Mouse (Mus musculus): ENCODE results near the gene Sart1.
"Not testable (repeated sequence)": the region's sequence is repeated elsewhere in the genome, so short reads cannot be mapped to it uniquely, and the experiment has no call there.

Sart1 gene

DNA sequence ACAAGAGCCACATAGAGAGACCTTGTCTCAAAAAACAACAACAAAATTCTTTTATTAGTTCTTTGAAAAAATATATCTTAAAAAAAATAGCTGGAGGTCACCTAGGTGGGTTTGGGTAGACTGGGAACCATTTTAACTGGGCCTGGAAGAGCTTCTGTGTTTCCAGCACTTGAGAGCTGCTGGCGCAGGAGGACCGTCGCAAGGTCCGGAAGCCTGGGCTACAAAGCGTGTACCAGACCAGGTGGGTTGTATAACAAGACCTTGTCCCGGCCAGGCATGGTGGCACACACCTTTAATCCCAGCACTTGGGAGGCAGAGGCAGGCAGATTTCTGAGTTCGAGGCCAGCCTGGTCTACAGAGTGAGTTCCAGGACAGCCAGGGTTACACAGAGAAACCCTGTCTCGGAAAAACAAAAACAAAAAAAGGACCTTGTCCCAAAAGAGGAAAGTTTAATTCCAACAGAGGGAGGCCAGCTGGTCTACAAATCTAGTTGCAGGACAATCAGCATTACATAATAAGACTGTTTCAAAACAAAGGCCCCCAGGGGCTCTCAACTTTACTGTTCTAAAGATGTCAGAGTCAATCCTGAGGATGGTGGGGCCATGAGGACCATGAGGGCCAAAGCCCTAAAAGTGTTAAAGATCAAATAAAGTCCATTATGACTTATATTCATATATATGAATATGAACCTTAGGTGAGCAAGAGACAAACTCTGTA, 30.4 kb upstream of the Sart1 start:
- no peak for DNase-seq (ENCODE audit: low read depth in 1 of 2, low spot score in 2 of 2)

DNA sequence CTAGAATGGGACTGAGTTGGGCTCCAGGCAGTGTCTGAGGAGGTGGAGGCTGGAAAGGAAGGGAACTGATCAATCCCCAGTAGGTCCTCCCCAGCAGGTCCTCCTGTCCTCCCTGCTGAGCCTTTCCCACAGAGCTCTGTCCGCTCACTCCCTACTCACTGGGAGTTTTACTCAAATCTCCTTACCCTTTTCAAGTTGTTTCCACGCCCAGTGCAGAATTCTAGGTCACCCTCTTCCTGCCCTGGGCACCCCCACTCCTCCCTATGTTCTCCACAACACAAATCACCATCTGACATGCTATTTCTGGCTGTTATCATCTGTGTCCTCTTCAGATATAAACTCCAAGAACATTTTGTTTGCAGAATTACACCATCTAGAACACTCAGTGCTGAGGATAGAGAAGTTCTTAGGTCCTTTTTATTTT, 26.0 kb upstream of the Sart1 start:
- DNase-seq (ENCODE audit: low read depth in 1 of 2, low spot score in 2 of 2), result no peak

DNA sequence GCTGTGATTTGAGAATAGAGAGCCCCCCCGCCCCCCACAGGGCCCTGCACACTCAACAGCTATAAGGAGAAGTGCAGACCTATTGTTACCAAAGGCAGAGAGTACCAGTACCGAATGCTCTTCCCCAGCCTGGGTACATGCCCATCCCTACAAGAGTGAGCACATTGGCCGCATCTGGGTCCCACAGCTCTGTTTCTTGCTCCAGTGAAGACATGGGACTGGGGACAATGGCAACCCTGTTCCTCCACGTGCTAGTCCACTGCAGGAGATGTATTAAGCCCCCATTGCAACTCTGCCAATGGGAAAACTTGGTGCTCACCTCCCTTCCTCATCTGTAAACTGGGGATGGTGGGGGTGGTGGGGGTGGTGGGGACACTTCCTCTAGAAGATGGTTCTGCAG, 25.3 kb upstream of the Sart1 start:
- DNase-seq (ENCODE audit: low read depth in 1 of 2, low spot score in 2 of 2), result no peak

DNA sequence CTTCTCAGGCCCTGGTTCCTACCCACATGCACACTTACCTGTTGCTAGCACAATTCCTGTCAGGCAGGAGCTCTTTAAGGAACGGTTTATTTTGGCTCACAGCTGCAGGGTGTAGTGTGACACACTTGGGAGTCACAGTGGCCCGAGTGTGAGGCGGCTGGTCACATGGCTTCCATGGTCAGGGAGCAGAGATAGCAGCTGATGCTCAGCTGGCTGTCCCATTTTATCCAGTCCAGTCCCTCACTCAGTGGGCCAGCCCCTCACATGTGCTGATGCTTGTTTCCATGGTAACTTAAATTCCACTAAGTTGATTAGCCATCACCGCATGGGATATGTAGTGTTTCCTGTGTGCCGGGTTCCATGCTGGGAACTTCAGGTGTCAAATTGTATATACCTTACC, 23.5 kb upstream of the Sart1 start:
- DNase-seq (ENCODE audit: low read depth in 1 of 2, low spot score in 2 of 2), result no peak

DNA sequence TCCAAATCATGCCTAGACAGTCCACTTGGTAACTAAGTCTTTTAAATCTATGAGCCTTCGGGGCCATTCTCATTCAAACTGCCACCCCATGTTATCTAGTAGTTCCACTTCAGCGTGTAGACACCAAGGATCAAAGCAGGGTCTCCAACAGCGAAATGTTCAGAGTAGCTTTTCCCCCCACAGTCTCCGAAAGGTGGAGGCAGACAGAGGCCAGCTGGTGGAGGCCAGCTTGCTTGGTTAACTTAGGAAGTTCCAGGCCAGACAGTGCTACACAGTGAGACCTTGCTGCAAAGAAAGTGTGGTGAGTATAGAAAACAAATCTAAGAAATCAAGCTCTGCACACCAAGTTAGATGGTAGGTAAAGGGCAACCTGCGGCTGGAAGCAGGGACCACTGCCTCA, 22.1 kb upstream of the Sart1 start:
- DNase-seq (ENCODE audit: low read depth in 1 of 2, low spot score in 2 of 2), result no peak

DNA sequence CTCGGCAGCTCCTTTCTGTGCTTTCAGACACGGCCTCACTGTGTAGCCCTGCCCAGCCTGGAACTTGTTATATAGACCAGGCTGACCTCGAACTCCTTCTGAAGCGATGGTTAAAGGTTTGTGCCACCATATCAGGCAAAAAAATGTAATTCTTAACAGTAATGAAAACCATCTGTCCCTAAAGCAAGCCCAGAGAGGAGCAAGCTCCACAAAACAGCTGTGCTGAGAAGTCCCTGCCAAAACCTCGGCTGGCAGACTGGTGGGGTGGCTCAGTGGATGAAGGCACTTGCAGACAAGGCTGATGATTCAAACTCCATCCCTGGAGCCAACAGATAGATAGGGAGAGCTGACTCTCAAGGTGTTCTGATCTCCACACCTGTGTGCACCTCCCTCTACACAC, 20.6 kb upstream of the Sart1 start:
- DNase-seq (ENCODE audit: low read depth in 1 of 2, low spot score in 2 of 2), result no peak

DNA sequence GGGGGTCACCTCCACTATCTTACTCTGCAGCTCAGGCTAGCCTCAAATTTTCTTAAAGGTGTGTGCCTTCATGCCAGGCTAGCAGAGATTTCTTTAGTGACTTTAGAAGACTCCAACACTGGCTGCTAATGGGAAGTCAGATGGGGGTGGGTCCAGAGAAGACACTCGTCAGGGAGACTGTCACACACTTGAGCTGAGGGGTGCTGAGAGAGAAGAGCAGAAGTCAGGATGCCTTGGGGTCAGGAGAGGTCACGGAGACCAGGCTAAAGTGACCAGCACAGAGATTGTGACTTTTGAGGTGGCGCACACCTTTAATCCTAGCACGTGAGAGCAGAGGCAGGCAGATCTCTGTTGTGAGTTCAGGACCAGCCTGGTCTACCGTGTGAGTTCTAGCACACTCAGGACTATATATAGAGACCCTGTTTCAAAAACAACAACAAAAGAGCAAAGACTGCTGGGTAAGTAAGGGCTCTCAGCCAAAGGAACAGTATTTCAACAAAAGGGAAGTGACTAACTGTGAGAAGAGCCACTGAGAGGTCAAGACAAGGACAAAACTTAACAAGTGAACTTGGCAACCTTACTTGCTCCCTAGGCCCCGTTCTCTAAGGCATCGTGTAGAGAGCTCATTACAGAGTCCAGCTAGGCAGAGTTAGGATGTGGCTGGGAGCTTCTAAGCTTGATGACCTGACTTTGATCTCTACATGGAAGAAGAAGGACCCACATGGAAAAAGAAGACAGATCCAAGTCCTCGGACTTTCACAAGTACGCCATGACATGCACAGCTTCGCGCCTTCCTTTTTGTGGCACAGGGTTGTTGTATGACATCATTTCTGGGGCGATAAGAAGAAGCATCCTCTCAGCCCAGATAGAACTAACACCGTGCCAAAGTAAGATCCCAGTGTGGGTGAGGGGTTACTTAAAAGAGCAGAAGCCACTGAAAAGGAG, 19.8 kb upstream of the Sart1 start:
- peak in 1 of 2 experiments; percentile 56 for DNase-seq (ENCODE audit: low read depth in 1 of 2, low spot score in 2 of 2)

DNA sequence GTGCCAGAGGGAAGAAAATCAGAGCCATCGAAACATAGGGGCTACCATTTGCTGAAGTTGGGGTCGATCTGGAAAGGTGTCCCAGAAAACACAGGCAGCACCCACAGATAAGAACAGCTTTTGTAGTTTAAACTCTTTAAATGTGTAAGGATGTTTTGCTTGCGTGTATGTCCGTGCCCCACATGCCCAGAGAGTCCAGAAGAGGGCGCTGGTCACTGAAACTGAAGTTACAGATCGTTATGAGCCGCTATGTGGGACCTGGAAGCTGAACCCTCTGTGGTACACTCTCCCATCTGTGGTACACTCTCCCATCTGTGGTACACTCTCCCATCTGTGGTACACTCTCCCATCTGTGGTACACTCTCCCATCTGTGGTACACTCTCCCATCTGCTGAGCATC, 18.6 kb upstream of the Sart1 start:
- DNase-seq (ENCODE audit: low read depth in 1 of 2, low spot score in 2 of 2), result peak in 1 of 2 experiments; percentile 67

DNA sequence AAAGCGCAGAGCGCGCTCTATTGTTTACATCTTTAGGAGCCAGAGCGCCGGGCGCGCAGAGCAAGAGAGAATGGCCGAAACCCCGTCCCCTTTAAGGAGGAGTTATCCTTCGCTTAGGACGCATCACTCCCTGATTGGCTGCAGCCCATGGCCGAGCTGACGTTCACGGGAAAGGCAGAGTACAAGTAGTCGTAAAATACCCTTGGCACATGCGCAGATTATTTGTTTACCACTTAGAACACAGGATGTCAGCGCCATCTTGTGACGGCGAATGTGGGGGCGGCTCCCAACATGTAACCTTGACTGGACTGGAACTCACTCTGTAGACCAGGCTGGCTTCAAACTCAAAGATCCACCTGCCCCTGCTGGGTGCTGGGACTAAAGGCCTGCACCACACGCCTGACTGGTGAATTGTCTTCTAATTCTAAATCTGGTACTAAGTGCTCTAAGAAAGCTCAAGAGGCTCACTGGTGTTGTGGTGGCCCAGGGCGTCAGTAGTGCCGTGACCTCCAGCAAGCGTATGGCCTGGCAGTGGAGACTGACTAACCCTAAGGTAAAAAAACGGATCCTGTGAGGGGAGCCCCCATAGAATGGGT, 18.1 kb upstream of the Sart1 start:
- DNase-seq (ENCODE audit: low read depth in 1 of 2, low spot score in 2 of 2), result peak in 1 of 2 experiments; percentile 49

DNA sequence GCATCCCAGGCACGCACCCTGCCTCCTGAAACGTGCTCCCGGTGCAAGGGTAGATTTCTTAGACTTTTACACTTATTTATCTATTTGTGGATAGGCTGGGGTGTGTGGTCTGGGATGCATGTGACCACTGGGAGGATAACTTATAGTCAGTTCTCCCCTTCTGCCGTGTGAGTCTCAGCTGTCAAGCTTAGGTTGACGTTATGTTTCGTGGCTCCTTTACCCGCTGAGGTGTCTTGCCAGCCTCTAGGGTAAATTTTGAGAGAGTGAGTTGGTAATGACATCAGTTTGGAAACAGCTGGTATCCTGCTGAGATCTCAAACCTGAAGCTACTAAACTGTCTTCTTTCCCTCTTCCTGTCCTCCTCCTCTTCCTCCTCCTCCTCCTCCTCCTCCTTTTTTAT, 17.4 kb upstream of the Sart1 start:
- DNase-seq (ENCODE audit: low read depth in 1 of 2, low spot score in 2 of 2), result no peak

DNA sequence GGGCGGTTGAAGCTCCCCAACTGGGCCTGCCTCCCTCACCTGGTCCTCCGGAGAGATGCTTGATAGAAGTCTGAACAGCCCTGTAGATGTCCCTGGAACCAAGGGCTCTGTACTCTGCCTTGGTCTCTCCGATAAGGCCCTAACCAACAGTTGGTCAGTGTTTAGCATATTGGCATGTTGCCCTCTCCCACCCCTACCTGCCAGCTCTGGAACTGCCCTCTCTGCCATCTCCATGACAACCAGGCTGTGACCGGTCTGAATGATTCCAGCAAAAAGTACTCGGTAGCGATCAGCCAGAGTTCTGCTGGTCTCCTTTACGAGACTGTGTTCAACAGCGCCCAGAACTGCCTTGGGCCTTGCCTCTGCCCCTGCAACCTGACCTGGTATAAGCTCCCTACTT, 13.8 kb upstream of the Sart1 start, which contains the start of gene Tsga10ip:
TSS of gene Tsga10ip (minus strand) at position 234 of the 400 bp plus-strand sequence.
- no peak for DNase-seq (ENCODE audit: low read depth in 1 of 2, low spot score in 2 of 2)

DNA sequence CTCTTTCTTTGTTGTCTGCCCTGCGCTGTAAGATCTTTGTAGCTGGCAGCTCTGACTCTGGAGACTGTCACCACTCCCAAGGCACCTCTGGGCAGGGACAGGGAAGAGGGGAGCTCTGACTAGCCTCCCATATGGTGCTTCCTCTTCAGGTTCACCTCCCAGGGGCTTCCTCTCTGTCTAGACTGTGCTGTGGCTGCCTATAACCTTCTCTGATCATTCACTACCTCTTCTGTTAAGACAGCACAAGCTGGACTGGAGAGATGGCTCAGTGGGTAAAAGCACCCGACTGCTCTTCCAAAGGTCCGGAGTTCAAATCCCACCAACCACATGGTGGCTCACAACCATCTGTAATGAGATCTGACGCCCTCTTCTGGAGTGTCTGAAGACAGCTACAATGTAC, 12.6 kb upstream of the Sart1 start:
- DNase-seq (ENCODE audit: low read depth in 1 of 2, low spot score in 2 of 2), result not testable (repeated sequence)

DNA sequence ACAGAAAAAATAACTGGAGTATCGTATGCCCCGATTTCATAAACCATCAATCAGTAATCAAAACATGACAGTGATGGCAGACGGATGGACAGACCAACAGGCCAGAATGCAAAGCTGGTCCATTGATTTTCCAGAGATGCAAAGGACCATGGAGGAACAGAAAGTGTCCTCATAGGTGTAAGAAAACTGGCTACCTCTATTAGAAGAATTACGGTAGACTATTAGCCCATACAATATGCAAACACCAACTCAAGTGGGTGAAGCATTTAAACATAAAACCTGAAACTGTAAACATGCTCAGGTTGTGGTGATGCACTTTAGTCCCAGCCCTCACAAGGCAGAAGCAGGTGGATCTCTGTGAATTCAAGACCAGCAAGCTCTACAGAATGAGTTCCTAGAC, 6.9 kb upstream of the Sart1 start:
- no peak for DNase-seq (ENCODE audit: low read depth in 1 of 2, low spot score in 2 of 2)

DNA sequence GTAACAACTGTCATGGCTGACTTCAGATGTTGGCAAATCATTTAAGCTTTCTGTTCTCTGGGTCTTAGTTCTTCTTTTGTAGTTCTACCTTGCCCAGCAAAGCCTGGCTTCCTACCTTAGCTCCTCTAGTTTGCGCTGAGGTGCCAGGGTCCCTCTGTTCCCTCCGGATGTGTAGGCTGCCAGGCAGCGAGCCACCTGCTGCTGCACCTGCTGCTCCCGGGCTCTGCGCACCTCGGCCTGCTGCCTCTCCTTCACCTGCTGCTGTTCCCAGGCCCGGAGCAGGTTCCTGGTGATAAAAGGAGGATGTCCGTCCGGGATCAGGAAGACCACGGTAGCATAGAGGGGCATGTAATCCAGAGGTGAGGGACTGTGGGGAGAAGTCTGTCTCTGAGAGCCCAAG, 5.7 kb upstream of the Sart1 start:
- DNase-seq (ENCODE audit: low read depth in 1 of 2, low spot score in 2 of 2), result no peak

DNA sequence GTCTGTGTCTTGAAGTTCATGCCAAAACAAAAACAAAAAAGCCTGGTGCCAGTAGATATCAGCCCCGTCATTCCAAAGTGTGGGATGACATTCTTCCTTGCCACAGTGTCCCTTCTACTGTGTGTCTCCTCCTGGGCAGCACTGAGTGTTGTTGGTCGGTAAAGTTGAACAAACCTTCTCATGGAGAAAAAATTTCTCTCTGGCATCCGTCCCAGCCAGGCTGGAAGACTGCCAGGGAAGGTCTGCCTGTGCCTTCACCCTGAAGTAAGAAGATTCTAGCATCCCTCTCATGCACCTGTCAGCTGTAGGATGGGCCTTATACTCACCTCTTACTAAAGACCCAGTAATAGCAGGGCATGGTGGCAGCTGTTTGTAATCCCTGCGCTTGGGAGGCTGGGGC, 4.4 kb upstream of the Sart1 start:
- DNase-seq (ENCODE audit: low read depth in 1 of 2, low spot score in 2 of 2), result no peak

DNA sequence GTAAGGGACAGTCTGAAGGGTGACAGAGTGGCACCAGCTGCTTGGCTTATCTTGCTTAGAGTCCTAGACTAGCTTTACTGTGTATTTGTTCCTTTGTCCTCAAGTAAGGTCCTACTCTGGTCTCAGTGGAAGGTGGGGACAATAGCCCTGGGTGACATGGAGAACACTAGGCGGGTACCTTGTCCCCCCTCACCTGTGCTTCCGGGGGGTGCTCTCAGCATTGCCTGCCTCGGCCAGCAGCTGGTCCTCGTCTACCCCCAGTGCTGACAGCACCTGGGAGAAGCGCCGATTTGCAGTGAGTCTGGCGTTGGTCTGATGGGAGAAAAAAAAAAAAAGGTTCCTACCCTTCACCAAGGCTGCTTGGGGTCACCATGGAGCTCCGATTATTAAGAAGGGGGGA, 1.9 kb upstream of the Sart1 start:
- DNase-seq (ENCODE audit: low read depth in 1 of 2, low spot score in 2 of 2), result no peak

DNA sequence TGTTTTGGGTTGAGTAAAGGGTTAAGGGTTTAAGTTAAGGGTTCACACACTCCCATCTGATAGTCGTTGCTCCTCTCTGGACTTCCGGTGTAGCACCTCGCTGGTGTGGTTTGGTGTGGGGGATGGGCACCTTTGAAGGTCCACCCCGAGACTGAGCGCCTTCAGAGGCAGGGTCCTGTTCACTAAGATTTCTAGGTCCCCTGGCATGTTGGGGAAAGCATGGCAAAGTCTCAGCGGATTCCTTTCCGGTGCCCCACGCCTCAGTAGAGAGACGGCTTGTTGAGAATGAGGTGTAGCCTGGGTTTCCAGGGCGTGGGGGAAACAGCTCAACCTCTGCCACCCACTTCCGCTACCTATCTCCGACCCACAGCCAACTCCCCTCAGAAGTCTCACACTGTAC, 1.1 kb upstream of the Sart1 start:
- DNase-seq (ENCODE audit: low read depth in 1 of 2, low spot score in 2 of 2), result no peak

DNA sequence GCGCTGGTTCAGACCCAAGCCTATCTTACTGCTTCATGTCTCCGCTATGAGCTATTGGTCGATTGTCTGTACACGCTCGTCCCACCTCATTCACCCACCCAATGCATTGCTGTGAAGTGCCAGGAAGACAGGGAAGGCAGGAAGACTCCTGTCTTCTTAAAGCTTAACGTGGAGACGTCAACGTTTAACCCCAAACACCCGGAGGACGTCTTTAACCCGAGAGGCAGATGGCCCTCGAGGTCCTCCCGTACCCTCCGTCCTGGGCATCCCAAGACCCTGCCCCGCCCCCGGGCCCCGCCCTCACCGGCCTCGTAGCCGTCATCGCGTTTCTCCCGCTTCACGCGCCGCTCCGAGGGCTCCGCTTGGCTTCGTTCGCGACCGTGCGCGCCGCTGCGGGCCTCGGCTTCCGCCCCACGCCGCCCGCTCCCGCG, 477 bp downstream of the Sart1 start:
- no peak for DNase-seq (ENCODE audit: low read depth in 1 of 2, low spot score in 2 of 2)

DNA sequence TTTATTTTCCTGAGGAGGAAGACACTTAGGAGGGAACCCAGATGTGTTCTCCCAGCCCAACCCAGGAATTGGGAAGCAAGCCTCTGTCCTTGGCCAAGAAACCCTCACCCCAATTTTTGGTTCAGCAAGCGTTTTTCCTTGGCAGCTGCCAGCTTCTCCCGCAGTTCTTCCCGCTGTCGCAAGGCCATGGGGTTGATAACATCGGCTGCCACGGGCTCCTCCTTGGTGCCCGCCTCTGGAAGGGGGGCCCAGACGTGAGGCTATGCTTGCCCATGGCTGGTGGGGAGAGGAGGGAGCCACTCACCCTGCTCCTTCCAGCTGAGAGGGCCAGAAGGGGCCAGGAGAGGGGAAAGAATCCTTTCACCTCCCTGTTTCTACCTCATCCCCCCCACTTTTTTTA, 3.8 kb downstream of the Sart1 start:
- DNase-seq (ENCODE audit: low read depth in 1 of 2, low spot score in 2 of 2), result no peak

DNA sequence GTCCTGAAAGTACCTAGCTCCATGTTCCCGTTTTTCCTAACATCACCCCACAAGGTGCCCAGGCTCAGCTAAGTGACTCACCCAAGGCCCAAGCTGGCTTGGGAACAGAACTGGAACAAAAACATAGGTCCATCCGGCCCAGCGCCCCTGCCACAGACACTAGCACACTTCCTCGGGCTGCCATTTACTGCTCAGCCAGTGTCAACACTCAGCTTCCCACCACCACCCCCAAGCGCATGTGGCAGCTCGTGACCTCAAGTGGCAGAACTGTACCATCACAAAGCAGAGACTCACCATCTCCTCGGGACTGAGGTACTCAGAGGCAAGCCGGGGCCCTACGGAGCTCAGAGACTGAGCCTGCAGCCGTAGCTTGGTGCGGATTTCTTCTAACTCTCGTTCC, 5.2 kb downstream of the Sart1 start:
- no peak for DNase-seq (ENCODE audit: low read depth in 1 of 2, low spot score in 2 of 2)

DNA sequence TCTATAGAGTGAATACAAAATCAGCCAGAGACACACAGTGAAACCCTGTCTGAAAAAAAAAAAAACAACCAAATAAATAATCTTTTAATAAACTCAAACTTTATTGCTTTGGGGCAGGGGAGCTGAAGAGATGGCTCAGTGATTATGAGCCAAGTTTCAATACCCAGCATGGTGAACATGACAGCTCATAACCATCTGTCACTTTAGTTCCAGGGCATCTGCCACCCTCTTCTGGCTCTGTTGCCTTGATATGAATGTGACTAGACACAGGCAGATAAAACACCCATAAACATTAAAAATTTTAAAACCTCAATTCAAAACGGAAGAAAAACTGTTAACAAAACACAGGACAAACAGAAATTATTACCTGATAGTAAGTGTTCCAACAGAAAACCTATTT, 11.1 kb downstream of the Sart1 start:
- DNase-seq (ENCODE audit: low read depth in 1 of 2, low spot score in 2 of 2), result no peak

DNA sequence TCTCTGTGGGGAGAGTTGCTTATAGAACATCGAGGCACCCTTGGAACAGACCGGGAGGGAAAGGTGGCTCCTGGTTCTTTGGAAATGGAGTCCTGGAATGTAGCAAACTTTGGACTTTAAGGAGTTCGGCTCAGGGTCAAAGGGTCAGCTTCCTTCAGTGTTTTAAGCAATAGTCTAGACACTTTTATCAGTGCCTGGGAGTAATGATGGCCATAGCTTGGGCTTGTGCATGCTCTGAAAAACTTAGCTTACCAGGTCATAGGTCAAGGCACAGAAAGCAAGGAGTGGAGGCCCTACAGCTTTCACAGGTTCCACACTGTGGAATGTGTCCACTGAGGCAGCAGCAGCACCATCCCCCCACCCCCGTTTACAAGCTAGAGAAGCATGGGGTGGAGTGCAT, 13.8 kb downstream of the Sart1 start:
- DNase-seq (ENCODE audit: low read depth in 1 of 2, low spot score in 2 of 2), result no peak
